Mouse (Mus musculus): ENCODE measurements around the gene Dhrs1. TPM values are rescaled to one million over a fixed set of nuclear protein-coding genes. Genes with fewer than 3 reads are reported as not detected.

Dhrs1 gene
- total RNA-seq (2021) = 10 to 100 TPM; 29.1 to 33.0 TPM
- long read RNA-seq, experiment 1, transcript Dhrs1-201 (9 exons, 1,477 nt) = major isoform, 25 of 26 reads
- long read RNA-seq, experiment 1, partial matches to known transcripts = 1 of 26 reads
- long read RNA-seq, experiment 1, other reads (novel, unspliced or antisense) = 0 of 26 reads
- long read RNA-seq, experiment 2, transcript Dhrs1-201 (9 exons, 1,477 nt) = major isoform, 24 of 25 reads
- long read RNA-seq, experiment 2, partial matches to known transcripts = 1 of 25 reads
- long read RNA-seq, experiment 2, other reads (novel, unspliced or antisense) = 0 of 25 reads

DNA sequence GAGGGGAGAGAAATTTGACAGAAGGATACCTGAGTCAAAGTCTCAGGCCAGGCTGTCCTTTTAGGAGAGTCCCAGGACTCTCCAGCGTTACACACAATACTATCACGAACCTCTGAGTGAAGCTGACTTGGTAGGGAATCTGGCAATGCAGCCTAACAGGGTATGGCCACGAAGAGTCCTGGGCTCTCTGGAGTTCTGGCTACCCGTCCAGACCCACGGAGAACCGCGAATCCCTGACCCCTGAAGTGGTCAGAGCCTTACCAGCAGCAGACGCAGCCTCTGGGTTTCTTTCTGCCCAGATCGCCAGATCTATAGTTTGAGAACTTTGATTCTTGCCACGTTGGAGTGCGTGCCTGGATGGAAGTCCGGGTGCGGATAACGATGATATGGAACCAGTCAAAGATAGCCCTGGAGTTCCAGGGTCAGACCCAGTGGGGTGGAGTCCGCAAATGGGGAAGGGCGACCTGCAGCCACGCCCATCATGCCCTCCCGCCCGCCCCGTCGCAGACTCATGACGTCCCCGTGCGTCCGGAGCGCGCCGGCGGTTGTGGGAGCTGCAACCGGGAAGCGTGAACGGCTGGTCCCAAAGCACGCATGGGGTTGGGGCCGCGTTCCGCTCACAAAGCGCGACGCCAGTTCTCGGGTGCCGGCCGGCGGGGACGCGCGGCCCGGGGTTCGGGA lies at the start of gene Dhrs1, which contains the start of gene Nop9:
Gene Dhrs1, minus strand, starts transcription at position 511 of the 681 bp plus-strand sequence.
Gene Nop9, plus strand, starts transcription at position 514 of the 681 bp plus-strand sequence.
- intact Hi-C loops (cut with DNase I) = loop anchor here (10.0 kb wide), 1 partner anchor 251 kb away; the partner anchor contains the start of gene Carmil3
- no peak for TF ChIP-seq CTCF (IDR thresholded peaks at IDR 0.05)
- DNase-seq = peak; percentile 93
- peak within 1 kb of the TSS; percentile 89 for H3K4me3 ChIP-seq
- peak within 1 kb of the TSS; percentile 89 for H3K27ac ChIP-seq

DNA sequence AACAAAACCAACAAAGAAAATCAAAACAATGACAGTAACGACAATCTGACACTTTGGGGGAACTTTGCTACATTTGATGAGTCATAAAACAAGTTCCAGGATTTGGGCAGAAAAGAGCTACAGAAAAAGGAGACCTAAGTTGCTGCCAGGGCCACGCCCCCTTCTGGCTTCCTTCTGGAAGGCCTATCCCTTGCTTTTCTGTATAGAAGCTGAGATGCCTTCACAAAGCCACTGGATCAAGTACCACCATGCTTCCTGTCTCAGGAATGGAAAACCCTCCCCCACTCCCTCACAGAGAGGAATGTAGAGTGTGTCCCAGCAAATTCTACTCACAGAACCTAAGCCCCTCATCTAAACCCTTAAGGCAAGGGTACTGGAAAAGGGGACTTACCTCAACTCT lies 48.5 kb upstream of the Dhrs1 start:
- TF ChIP-seq CTCF (IDR thresholded peaks at IDR 0.05) = no peak
- intact Hi-C loops (cut with DNase I) = no loop called here
- Histone ChIP-seq H3K27ac (peak overlapping the region; percentile 20; the same call in 1 of the 2 replicates), H3K4me3 (no peak overlapping the region)
- DNase-seq = peak; percentile 32

DNA sequence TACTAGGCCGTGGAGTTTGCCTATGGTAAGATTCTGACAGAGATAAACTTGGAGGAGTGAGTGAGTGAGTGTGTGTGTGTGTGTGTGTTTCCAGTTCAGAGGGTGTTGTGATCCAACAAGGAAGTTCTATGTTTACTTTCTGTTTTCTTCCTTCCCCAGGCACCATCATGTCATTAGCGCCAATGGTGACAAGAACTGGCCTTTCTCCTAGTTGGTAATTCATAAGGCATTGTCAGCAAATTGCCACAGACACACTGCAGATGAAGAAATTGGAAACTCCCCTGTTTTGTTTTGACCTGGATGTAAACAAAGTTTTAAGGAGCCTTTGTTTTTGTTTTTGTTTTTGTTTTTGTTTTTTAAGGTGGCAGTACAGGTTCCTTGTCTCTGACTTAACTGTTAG lies 48.0 kb upstream of the Dhrs1 start:
- intact Hi-C loops (cut with DNase I) = no loop called here
- no peak overlapping the region for H3K27ac ChIP-seq
- no peak overlapping the region for H3K4me3 ChIP-seq
- DNase-seq = no peak
- no peak for TF ChIP-seq CTCF (IDR thresholded peaks at IDR 0.05)

DNA sequence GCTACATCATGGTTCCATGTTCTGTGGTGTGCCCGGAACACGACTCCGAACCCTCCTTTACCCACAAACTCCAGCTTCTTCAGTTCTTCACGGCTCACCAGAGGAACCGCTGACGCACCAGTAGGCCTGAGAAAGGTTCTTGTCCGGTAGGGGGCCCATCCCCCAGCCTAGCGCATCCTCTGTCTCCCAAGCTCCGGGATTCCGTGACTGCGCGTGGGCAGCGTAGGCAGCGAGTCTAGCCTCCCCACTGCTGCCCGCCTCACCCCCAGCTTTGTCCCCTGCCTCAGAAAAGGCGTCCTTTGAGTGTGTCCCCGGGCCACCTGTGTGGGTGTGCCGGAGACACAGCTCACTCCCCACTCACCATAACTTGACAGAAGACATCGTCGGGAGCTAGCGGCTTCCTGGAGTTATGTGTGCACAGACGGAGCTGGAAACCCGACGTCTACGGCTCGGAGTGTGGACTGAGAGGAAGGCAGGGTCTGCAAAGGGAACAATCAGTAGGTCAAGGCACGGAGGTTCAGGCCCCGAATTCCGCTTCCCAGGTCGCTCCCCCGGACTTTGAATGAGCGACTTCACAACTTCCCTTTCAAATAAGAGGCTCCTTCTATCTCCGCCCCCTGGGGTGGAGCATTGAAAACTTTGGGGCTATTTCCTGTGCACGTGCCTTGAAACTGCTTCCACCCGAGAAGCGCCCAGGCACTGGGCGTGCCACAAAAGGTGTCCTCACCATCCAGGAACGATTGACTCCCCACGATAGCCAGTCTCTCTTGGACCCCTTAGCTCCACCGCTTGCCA lies 43.0 kb upstream of the Dhrs1 start, which contains the start of gene Ripk3:
Gene Ripk3, minus strand, starts transcription at position 610 of the 795 bp plus-strand sequence.
- Histone ChIP-seq H3K27ac (no peak within 1 kb of the TSS; the same call in 1 of the 2 replicates), H3K4me3 (peak within 1 kb of the TSS; percentile 69)
- intact Hi-C loops (cut with DNase I) = no loop called here
- TF ChIP-seq CTCF (IDR thresholded peaks at IDR 0.05) = no peak
- peak; percentile 50 for DNase-seq

DNA sequence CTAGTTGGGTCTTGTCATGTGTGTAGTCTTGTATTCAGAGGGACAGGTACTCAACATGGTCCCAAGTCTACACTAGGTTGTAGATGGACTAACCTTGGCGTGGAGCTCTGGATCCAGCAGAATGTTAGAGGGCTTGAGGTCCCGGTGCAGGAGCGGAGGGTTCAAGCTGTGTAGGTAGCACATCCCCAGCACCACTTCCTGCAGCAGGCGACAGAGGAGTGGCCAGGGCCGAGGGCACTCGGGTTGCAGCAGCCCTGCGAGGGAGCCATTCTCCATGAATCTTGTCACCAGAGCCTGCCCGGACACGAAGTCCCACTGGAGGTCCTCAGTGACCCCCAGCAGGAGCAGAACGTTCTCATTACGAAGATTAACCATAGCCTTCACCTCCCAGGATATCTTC lies 42.2 kb upstream of the Dhrs1 start:
- intact Hi-C loops (cut with DNase I) = no loop called here
- TF ChIP-seq CTCF (IDR thresholded peaks at IDR 0.05) = no peak
- Histone ChIP-seq H3K27ac (no peak overlapping the region), H3K4me3 (peak overlapping the region; percentile 69; the same call in 1 of the 2 replicates)
- DNase-seq = no peak

DNA sequence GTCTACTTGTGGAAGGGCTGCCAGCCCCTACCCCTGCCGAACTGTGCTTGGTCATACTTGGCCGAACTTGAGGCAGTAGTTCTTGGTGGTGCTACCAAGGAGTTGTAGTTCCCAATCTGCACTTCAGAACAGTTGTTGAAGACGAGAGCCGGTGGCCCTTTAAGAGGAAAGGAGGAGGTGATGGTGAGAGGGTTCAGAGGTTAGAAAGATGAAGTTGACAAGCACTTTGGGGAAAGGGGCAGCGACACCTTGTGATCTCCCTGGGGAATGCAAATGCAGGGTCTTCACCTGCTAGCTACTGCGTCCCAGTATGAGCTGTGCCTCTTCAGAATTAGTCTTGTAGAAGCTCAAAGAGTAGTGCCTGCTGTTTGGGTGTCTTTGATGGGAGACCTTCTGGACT lies 39.7 kb upstream of the Dhrs1 start:
- no peak for DNase-seq
- peak overlapping the region; percentile 87; the same call in 1 of the 2 replicates for H3K27ac ChIP-seq
- H3K4me3 ChIP-seq = no peak overlapping the region
- intact Hi-C loops (cut with DNase I) = no loop called here
- TF ChIP-seq CTCF (IDR thresholded peaks at IDR 0.05) = no peak

DNA sequence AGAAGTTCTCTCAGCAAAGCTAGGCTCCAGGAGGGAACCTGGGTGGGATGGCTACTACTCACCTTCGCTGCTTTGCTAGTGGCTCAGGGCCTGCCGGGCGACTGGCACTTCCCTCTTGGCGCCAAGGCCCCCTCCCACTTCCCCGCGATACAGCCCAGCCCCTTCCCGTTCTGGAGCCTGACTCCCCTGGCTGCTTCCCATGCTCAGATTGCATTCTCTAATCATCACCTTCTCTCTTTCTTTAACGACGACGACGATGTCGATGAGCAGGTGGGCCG lies 38.4 kb upstream of the Dhrs1 start, which contains the start of gene Adcy4:
Gene Adcy4, minus strand, starts transcription at position 138 of the 278 bp plus-strand sequence.
- intact Hi-C loops (cut with DNase I) = loop anchor here (2.0 kb wide), 1 partner anchor 39 kb away; the partner anchor contains the start of gene Nfatc4
- DNase-seq = peak; percentile 51

DNA sequence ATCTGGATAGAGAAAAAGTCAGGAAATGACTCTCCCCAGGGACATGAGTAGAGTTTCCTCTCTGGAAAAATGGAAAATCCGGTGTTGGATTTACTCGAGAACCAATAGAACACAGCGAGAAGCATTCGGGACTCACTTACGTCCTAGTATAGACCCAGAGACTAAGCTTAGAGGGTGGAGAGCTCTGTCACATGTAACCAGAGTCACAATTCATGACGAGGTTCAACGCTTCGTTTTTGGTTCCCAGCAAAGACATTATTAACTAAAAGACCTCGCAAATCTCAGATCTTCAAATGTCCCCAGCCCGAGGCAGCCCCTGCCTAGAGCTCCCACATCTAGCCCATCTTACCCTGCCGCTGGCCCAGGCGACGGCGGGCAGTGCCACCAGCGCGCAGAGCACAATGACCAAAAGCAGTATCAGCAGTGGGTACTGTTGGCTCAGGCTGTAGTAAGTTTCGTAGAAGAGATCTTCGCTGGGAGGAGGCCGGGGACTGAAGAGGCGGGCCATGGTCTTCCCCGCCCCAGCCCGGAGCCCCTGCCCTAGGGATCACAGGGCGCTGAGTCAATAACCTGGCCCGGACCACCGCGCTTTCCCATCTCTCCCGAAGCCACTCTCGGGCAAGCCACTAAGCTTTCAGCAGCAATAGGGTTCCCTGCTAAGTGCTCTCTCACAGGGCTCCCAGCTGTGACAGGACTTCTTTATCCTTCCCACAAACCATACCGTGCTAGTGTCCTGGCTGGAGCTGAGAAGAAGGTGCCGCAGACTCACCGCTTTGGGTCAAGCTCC lies 37.9 kb upstream of the Dhrs1 start:
- TF ChIP-seq CTCF (IDR thresholded peaks at IDR 0.05) = no peak
- Histone ChIP-seq H3K27ac (peak overlapping the region; percentile 87), H3K4me3 (peak overlapping the region; percentile 81)
- DNase-seq = peak; percentile 43
- intact Hi-C loops (cut with DNase I) = loop anchor here (2.0 kb wide), 1 partner anchor 39 kb away; the partner anchor contains the start of gene Nfatc4

More for the DNA sequence above, 38.4 kb upstream of the Dhrs1 start, which contains the start of gene Adcy4:
- TF ChIP-seq CTCF (IDR thresholded peaks at IDR 0.05) = no peak
- peak within 1 kb of the TSS; percentile 81 for H3K4me3 ChIP-seq
- peak within 1 kb of the TSS; percentile 87 for H3K27ac ChIP-seq

DNA sequence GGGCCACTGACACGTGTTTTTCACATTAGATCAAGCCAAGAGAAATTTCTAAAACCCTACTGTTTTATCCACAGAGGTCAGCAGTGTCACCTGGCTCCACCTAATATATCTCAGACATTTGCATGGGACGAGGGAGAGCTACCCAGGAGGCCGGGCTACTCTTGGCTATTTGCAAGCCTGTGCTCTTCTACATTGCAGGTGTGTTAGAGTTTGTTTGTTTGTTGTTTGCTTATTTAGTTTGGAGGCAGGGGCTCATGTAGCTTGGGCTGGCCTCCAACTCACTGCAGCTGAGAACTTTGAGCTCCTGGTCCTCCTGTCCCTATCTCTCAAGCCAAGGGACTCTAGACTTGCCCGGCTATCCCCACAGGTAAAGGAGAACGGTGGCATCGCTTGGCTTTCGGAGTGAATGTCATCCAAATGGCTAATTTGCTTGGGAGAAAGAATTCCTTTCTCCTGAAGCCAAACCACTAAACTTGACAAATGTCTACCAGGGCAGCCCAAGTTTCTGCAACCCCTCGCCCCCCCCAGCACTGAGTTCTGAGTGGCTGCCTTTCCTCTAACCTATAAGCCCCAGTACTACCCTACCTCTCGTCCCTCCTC lies 37.0 kb upstream of the Dhrs1 start:
- Histone ChIP-seq H3K4me3 (peak overlapping the region; percentile 81), H3K27ac (peak overlapping the region; percentile 87)
- no peak for TF ChIP-seq CTCF (IDR thresholded peaks at IDR 0.05)
- intact Hi-C loops (cut with DNase I) = loop anchor here (2.0 kb wide), 1 partner anchor 40 kb away; the partner anchor contains the start of gene Nfatc4
- DNase-seq = no peak

DNA sequence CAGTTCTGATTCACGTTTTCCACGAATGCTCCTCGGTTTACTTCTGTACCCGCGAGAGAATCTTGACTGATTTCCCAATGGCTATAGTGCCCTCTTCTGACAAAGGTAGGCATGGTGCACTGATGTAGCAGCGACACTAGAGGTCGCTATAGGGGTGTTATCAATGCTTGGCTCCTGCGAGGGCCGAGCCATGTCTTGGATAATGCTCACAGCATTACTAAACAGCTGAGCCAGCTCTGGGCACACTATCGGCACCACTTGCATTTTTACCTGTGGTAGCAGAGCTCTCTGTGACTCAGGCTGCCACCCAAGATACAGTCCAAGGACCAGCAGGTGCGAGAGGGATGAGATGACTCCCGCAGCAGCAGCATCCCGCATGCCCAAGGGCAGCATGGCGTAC lies 35.8 kb upstream of the Dhrs1 start:
- Histone ChIP-seq H3K4me3 (peak overlapping the region; percentile 81), H3K27ac (peak overlapping the region; percentile 87)
- intact Hi-C loops (cut with DNase I) = loop anchor here (2.0 kb wide), 1 partner anchor 83 kb away; no protein-coding TSS in a partner anchor
- DNase-seq = peak; percentile 66
- TF ChIP-seq CTCF (IDR thresholded peaks at IDR 0.05) = peak; percentile 99

DNA sequence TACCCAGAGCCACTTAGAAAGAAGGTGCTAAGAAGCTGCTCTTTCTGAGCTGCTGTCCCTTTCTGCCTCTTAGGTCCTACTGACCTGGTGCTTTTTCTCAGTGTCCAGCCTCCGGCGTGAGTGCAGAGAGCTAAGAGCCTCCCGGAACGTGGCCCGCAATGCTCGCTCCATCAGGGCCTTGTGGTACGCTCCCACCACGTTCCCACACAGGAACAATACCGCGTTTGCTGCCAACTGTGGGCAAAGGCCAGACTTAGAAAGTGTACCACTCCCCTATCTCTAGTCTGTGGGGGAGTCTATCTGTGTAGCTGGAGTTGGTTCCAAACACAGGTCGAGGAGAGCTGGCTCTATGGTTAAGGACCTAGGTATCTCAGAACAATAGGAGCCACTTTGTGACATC lies 35.2 kb upstream of the Dhrs1 start:
- TF ChIP-seq CTCF (IDR thresholded peaks at IDR 0.05) = no peak
- peak; percentile 17 for DNase-seq
- no peak overlapping the region for H3K4me3 ChIP-seq
- no peak overlapping the region for H3K27ac ChIP-seq
- intact Hi-C loops (cut with DNase I) = loop anchor here (2.0 kb wide), 1 partner anchor 84 kb away; no protein-coding TSS in a partner anchor

Measured in gastrocnemius, adult 2 months (tissue).